Mouse (Mus musculus): Measurements from ENCODE around the gene Zfp566. TPM values are rescaled to one million over a fixed set of nuclear protein-coding genes. Genes with fewer than 3 reads are reported as not detected.

The Zfp566 gene
- polyA plus RNA-seq, 2 experiments: 9.3 to 13.2 TPM

GRCm38 (mm10) chr7:30086524-30086923, 3.8 kb downstream of the Zfp566 start:
- DNase-seq (ENCODE audit: low spot score): no peak
- H3K27ac ChIP-seq (replicated peaks; ENCODE audit: low read depth, low read length): no peak overlapping the region
- WGBS: 88% methylated on average over 9 of the region's 9 CpGs
- H3K4me2 ChIP-seq (replicated peaks; ENCODE audit: low read depth, low read length, severe bottlenecking): no peak overlapping the region
- no peak overlapping the region for H3K9ac ChIP-seq (ENCODE audit: low read depth, low read length, severe bottlenecking)
- H3K36me3 ChIP-seq (ENCODE audit: control insufficient read depth, insufficient read depth, low read length): peaks cover 37% of the 10 kb centered on the region
- TF ChIP-seq POLR2A (IDR thresholded peaks at IDR 0.05; ENCODE audit: borderline replicate concordance, extremely low read depth, insufficient read depth, insufficient read length): no peak
- H3K4me3 ChIP-seq (replicated peaks; ENCODE audit: low read length): no peak overlapping the region
- no peak for ATAC-seq (ENCODE audit: low FRiP score, low read depth)
- peaks cover 12% of the 10 kb centered on the region; the same call in 1 of the 2 replicates for H3K4me1 ChIP-seq (ENCODE audit: control insufficient read depth, insufficient read depth, low read length)
- H3K9me3 ChIP-seq (ENCODE audit: control insufficient read depth, low read length): no peaks in the 10 kb centered on the region
- H3K27me3 ChIP-seq (ENCODE audit: control insufficient read depth, insufficient read depth, low read length): no peaks in the 10 kb centered on the region

DNA sequence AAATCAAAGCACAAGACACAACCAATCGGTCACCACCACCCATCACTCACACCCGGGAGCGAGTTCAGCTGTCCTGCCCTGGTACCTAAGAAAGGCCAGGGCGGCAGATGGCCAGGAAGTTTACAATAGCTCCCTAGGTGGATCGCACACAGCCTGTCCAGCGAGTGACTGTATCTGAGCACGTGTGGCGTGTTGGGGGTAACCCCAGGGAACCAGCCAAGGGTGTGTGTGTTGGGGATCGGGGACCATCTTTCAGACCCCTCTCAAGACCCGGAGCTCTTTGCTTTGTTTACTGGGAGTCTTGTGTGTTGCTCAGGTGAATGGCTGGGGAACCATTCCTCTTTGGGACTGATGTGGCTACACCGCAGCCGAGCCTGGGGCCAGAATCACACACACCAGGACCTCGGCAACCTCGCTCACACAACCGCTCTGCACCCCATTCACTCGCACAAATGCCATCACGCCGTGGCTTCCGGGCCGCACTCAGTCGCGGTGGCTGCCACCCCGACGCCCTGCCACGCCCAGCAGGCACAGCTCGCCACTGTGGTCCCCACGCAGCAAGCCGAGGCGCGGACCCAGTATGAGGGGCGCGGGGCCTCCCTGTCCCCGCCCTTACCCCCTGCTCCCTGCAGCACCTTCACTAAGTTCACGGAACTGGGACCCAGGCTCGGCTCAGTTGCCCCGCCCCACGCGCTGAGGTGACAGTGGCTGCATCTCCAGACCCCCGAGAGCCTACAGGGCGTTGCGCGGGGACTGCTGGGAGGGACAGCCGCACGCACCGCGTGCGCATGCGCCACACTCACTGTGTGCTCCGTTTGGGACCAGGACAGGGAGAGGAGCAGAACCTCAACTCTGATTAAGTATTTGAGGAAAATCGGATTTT, 17.9 kb downstream of the Zfp566 start, which contains the start of gene Zfp82:
Gene Zfp82, minus strand, starts transcription at position 755 of the 883 bp plus-strand sequence.
- peak within 1 kb of the TSS; percentile 89 for H3K4me2 ChIP-seq (replicated peaks; ENCODE audit: low read depth, low read length, severe bottlenecking)
- no peaks in the 10 kb centered on the region for H3K4me1 ChIP-seq (ENCODE audit: control insufficient read depth, insufficient read depth, low read length)
- no peaks in the 10 kb centered on the region for H3K9me3 ChIP-seq (ENCODE audit: control insufficient read depth, low read length)
- WGBS: under 1% methylated on average over 50 of the region's 50 CpGs
- TF ChIP-seq POLR2A (IDR thresholded peaks at IDR 0.05; ENCODE audit: borderline replicate concordance, extremely low read depth, insufficient read depth, insufficient read length): 0 out of 2 replicates have a peak, but pooled peaks have one; percentile 26
- H3K4me3 ChIP-seq (replicated peaks; ENCODE audit: low read length): peak within 1 kb of the TSS; percentile 76
- peak within 1 kb of the TSS; percentile 63; the same call in 1 of the 2 replicates for H3K27ac ChIP-seq (replicated peaks; ENCODE audit: low read depth, low read length)
- peak; percentile 89 for ATAC-seq (ENCODE audit: low FRiP score, low read depth)
- H3K27me3 ChIP-seq (ENCODE audit: control insufficient read depth, insufficient read depth, low read length): no peaks in the 10 kb centered on the region
- peaks cover 13% of the 10 kb centered on the region; the same call in 1 of the 2 replicates for H3K36me3 ChIP-seq (ENCODE audit: control insufficient read depth, insufficient read depth, low read length)
- peak within 1 kb of the TSS; percentile 76 for H3K9ac ChIP-seq (ENCODE audit: low read depth, low read length, severe bottlenecking)
- DNase-seq (ENCODE audit: low spot score): peak; percentile 86

DNA sequence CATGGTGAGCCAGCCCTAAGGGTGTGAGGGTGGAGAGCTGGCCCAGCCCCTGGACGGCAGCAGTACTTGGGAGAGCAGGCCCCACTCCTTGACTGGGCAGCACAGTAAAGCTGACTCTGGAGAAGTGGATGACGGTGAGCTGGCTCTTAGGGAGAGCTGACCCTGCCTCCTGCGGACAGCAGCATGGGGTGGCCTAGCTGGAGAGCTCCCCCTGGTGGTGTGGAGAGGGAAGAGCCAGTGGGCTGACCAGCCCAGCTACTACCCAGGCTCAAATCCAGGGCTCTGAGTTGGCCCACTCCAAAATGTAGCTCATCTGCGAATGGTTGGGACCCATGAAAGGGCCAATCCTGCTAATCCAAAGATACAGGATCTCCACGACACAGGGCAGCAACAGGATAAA, 25.7 kb downstream of the Zfp566 start:
- H3K4me2 ChIP-seq (replicated peaks; ENCODE audit: low read depth, low read length, severe bottlenecking): no peak overlapping the region
- TF ChIP-seq POLR2A (IDR thresholded peaks at IDR 0.05; ENCODE audit: borderline replicate concordance, extremely low read depth, insufficient read depth, insufficient read length): no peak
- ATAC-seq (ENCODE audit: low FRiP score, low read depth): no peak
- H3K9me3 ChIP-seq (ENCODE audit: control insufficient read depth, low read length): no peaks in the 10 kb centered on the region
- H3K4me3 ChIP-seq (replicated peaks; ENCODE audit: low read length): no peak overlapping the region
- WGBS: 87% methylated on average over 5 of the region's 5 CpGs
- H3K9ac ChIP-seq (ENCODE audit: low read depth, low read length, severe bottlenecking): no peak overlapping the region
- H3K27ac ChIP-seq (replicated peaks; ENCODE audit: low read depth, low read length): no peak overlapping the region
- H3K27me3 ChIP-seq (ENCODE audit: control insufficient read depth, insufficient read depth, low read length): no peaks in the 10 kb centered on the region
- H3K36me3 ChIP-seq (ENCODE audit: control insufficient read depth, insufficient read depth, low read length): peaks cover 48% of the 10 kb centered on the region
- no peaks in the 10 kb centered on the region for H3K4me1 ChIP-seq (ENCODE audit: control insufficient read depth, insufficient read depth, low read length)
- DNase-seq (ENCODE audit: low spot score): no peak

- WGBS: 89% methylated on average over 5 of the region's 5 CpGs
- DNase-seq (ENCODE audit: low spot score): no peak
These were observed 27.8 kb downstream of the Zfp566 start for GRCm38 (mm10) chr7:30062478-30062877.

DNA sequence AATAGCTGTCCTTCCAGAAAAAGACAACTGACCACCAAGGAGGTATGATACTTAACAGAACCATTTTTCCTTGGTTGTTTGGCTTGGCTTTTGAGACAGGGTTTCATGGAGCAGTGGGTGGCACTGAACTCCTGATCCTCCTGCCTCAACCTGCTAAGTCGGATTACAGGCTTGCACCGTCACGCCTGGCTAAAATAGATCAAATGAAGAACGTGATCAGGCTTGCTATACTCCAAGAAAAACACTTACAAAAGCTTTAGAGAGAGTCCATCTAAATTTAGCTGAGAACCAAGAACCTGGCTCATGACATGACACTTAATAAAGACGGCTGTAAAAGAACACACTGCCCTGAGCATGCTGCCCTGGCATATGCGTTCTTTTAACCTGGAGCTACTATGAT, 30.0 kb downstream of the Zfp566 start:
- no peaks in the 10 kb centered on the region for H3K9me3 ChIP-seq (ENCODE audit: control insufficient read depth, low read length)
- no peak for DNase-seq (ENCODE audit: low spot score)
- no peaks in the 10 kb centered on the region for H3K27me3 ChIP-seq (ENCODE audit: control insufficient read depth, insufficient read depth, low read length)
- peaks cover 76% of the 10 kb centered on the region for H3K36me3 ChIP-seq (ENCODE audit: control insufficient read depth, insufficient read depth, low read length)
- no peak for TF ChIP-seq POLR2A (IDR thresholded peaks at IDR 0.05; ENCODE audit: borderline replicate concordance, extremely low read depth, insufficient read depth, insufficient read length)
- H3K27ac ChIP-seq (replicated peaks; ENCODE audit: low read depth, low read length): no peak overlapping the region
- WGBS: 74% methylated on average over 6 of the region's 6 CpGs
- no peak overlapping the region for H3K4me2 ChIP-seq (replicated peaks; ENCODE audit: low read depth, low read length, severe bottlenecking)
- H3K9ac ChIP-seq (ENCODE audit: low read depth, low read length, severe bottlenecking): no peak overlapping the region
- ATAC-seq (ENCODE audit: low FRiP score, low read depth): no peak
- no peak overlapping the region for H3K4me3 ChIP-seq (replicated peaks; ENCODE audit: low read length)
- no peaks in the 10 kb centered on the region for H3K4me1 ChIP-seq (ENCODE audit: control insufficient read depth, insufficient read depth, low read length)

More at GRCm38 (mm10) chr7:30062478-30062877, 27.8 kb downstream of the Zfp566 start:
- H3K4me1 ChIP-seq (ENCODE audit: control insufficient read depth, insufficient read depth, low read length): no peaks in the 10 kb centered on the region
- H3K9me3 ChIP-seq (ENCODE audit: control insufficient read depth, low read length): no peaks in the 10 kb centered on the region
- ATAC-seq (ENCODE audit: low FRiP score, low read depth): no peak
- no peak overlapping the region for H3K27ac ChIP-seq (replicated peaks; ENCODE audit: low read depth, low read length)
- no peak overlapping the region for H3K9ac ChIP-seq (ENCODE audit: low read depth, low read length, severe bottlenecking)
- no peak overlapping the region for H3K4me2 ChIP-seq (replicated peaks; ENCODE audit: low read depth, low read length, severe bottlenecking)
- TF ChIP-seq POLR2A (IDR thresholded peaks at IDR 0.05; ENCODE audit: borderline replicate concordance, extremely low read depth, insufficient read depth, insufficient read length): no peak
- no peak overlapping the region for H3K4me3 ChIP-seq (replicated peaks; ENCODE audit: low read length)
- H3K36me3 ChIP-seq (ENCODE audit: control insufficient read depth, insufficient read depth, low read length): peaks cover 59% of the 10 kb centered on the region
- H3K27me3 ChIP-seq (ENCODE audit: control insufficient read depth, insufficient read depth, low read length): no peaks in the 10 kb centered on the region
